Mouse (Mus musculus) urinary bladder, postnatal 36 days (tissue): ENCODE measurements around the gene Tmem95.
"Not testable (repeated sequence)": the region's sequence is repeated elsewhere in the genome, so short reads cannot be mapped to it uniquely, and the experiment has no call there.

Experiments
- DNase-seq, 2 experiments: peaks; one replicate each; pipeline ENCODE4 v3.0.0; 2022; ENCODE audit warnings: low spot score in 2 of 2, mixed read lengths in 1 of 2

Gene Tmem95

GRCm38 (mm10) chr11:69880506-69880852 is 2.7 kb upstream of the Tmem95 start:
- no peak for DNase-seq

DNA sequence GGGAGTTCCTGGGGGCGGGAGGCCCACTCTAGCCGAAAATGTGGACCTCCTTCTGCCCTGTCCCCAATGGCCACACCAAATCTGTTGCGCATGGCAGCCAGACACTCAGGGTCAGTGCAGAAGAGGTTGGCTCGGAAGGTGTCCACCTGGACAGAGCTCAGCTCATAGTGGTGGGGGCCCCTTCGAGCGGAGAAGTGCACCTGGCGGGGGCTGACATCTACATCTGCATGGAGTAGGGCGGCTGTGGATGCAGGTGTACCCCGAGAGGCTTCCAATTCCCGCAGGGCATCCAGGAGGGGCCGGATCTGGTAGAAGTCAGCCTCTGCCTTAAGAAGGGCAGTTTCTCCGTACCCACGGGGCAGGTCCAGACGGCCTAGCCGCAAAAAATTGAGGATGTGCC is 1.9 kb upstream of the Tmem95 start:
- no peak for DNase-seq

DNA sequence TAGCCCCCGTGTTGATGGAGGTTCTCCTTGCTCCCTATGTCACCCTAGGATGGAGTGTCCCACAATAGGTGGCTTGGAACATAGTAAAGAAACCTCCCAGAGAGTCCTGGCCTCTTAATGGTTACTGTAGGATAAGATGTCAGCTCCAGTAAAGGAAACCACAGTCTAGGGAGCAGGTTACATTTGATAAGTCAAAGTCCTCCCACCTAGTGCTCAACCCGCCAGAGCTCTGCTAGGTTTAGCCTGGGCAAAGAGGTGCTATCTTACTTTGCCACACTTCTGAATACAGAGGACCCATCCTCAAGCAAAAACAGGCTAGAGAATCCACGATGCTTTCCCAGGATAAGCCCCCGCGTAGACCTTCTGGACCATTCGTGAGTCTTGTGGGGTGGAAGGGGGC is 1.1 kb upstream of the Tmem95 start:
- DNase-seq: no peak

DNA sequence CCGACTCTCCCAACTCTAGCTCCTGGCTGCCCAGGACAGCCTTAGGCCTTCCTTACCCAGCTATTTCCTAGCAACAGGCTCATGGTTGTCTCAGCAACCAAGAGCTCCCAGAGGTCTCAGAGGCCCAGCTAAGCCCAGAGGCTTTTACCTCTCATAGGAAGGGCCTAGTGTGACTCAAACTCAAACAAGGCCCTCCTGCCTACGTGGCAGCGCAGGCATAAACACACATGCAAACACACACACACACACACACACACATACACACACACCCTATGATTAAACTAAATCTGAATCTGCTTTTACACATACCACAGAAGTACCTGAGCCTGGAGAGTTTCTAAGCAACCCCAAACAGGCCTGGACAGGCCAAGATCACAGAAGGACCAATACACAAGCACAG is 581 bp upstream of the Tmem95 start:
- peak; percentile 46 to 48 for DNase-seq

- DNase-seq: peak; percentile 77 to 84
Measured at GRCm38 (mm10) chr11:69876867-69877266, 951 bp downstream of the Tmem95 start.

DNA sequence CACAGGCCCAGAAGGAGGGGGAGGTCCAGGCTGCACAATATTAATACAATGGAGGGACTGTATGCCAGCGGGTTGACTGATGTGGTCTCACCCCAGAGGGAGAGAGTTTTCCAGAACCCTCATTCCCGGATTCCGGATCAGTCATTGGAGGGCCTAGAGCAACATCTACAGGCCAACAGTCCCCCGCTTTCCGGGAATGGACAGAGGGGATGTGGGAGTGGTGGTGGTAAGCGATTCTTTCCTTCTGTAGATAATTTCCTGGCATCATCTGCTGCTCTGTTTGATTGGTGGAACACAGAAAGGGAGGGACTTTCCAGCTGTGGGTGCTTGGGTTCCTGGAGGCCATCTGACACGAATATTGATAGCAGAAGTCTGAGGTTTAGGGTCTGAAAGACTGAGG is 1.6 kb downstream of the Tmem95 start:
- DNase-seq: no peak

DNA sequence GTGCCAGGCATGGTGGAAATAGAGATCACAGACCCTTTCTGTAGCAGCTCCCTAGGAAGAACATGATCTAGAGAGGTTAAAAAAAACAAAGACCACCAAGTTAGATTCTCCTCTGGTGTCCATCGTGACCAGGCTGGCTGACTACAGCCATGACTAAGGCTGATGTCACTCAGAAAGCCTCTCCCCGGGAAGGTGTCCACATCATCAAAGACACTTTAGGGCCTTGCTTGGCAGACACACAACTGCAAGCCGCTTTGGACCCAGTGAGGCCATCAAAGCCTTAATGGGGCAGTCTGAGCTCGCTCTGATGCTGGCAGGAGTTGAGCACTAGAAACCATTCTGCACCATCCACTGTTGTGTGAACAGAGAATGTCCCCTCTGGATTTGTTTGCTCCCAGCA is 5.4 kb downstream of the Tmem95 start:
- no peak for DNase-seq

GRCm38 (mm10) chr11:69871822-69872221 is 6.0 kb downstream of the Tmem95 start:
- DNase-seq: no peak

GRCm38 (mm10) chr11:69870289-69871069 is 7.3 kb downstream of the Tmem95 start:
- no peak for DNase-seq

GRCm38 (mm10) chr11:69867335-69867734 is 10.5 kb downstream of the Tmem95 start:
- DNase-seq: no peak

GRCm38 (mm10) chr11:69865561-69865960 is 12.3 kb downstream of the Tmem95 start:
- no peak for DNase-seq

GRCm38 (mm10) chr11:69864138-69864860 is 13.5 kb downstream of the Tmem95 start:
- DNase-seq: no peak

DNA sequence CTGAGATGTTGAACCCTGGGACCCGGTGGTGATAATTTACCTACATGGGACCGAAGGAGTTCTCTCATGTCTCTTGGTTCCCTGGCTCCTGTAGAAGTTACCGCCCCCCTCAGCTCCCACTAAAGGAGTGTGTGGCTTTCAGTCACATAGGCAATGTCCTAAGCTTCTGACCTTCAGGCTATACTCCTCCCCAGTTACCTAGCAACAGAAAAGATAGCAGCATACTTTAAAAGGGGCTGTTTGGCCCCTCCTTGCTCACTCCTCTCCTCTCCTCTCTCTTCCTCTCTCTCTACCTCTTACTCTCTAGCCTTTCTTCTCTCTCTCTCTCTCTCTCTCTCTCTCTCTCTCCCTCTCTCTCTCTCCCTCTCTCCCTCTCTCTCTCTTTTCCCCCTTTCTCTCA is 14.1 kb downstream of the Tmem95 start:
- not testable (repeated sequence) for DNase-seq

GRCm38 (mm10) chr11:69858113-69858998 is 19.5 kb downstream of the Tmem95 start, which contains the start of gene Tnk1:
Gene Tnk1, minus strand, starts transcription at chr11:69858730.
- peak in 1 of 2 experiments; percentile 68 for DNase-seq

DNA sequence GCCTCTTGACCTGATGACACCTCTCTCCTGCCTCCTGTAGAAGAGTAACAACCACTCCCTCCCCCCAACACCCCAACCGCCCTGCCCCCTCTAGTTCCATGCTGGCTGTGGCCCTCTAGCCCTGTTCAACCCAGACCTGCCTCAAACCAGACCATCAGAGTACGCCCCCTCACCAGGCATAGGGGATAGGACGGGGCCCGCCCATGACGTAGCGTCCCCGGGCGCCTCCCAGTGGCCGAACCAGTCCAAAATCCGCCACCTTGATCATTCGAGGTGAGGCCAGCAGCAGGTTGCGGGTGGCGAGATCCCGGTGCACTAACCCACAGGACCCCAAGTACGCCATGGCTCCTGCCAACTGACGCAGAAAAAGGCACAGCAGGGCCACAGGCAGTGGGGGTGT is 22.5 kb downstream of the Tmem95 start:
- no peak for DNase-seq

GRCm38 (mm10) chr11:69854680-69855079 is 23.1 kb downstream of the Tmem95 start:
- DNase-seq: no peak

DNA sequence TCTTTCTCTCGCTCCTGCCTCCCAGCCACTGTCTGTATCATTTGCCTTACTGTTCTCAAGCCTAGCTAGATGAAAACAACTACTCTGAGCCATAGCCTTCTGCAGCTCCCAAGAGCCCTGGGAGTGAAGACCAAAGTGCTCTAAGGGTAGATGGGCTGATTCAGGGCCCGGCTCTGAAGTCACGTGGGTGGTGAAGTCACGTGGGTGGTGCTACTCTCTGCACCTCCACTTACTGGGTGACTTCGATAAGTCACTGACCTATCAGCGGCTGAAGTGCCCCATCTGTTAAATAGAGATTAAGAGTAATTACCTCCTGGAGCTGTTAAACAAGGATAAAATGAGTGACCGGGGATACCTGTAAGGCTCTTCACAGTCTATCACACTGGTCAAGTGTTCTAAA is 23.8 kb downstream of the Tmem95 start:
- no peak for DNase-seq

DNA sequence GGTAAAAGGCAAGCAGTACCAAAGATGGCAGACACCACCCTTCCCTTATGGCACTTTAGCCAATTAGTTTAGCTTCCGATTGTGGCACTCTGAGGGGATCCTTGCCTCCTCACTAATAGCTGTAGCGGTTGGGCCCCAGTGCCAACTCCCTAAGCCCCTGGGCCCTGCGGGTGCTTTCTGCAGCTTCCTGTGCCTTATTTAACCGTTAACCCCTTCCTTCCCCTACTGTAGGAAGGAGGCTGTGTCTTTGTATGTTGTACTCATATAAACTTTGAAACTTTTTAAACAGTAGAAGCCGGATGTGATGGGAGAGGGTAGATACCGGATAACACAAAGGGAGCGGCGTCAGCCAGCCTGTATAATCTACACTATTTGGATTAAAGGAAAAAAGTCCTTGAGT is 27.1 kb downstream of the Tmem95 start:
- DNase-seq: no peak

DNA sequence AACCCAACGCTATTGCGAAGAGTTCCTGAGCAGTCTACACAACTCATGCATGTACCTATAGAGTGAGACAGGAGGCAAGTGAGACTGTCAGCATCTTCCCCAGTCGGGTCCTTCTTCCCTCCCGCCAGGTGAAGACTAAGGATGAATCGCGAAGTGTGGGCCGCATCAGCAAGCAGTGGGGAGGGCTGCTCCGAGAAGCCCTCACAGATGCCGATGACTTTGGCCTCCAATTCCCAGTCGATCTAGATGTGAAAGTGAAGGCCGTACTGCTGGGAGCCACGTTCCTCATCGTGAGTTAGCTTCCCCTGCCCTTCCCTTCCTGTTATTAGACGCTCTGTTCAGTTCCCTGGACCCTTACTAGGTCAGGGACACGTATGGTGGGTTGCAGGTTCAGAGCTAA is 27.9 kb downstream of the Tmem95 start:
- no peak for DNase-seq

- no peak for DNase-seq
Measured at GRCm38 (mm10) chr11:69849128-69849527, 28.7 kb downstream of the Tmem95 start.

GRCm38 (mm10) chr11:69848021-69848420 is 29.8 kb downstream of the Tmem95 start:
- no peak for DNase-seq
